Mouse (Mus musculus) heart, adult 2 months (tissue): ENCODE results near the gene Prdx6.

Experiments used
- CTCF ChIP-seq: fragments of 200-600 bp; IDR thresholded peaks from 2 replicates; pipeline ENCODE4 v1.8.1; 2022; ENCODE audit warnings: antibody characterized with exemption, mild to moderate bottlenecking, moderate library complexity
- POLR2A ChIP-seq: fragments of 200-500 bp; IDR thresholded peaks from 2 replicates; pipeline ENCODE4 v1.6.1; 2011; ENCODE audit warnings: mild to moderate bottlenecking, low read depth, low read length, control low read depth; ENCODE audit not compliant: insufficient read depth

DNA sequence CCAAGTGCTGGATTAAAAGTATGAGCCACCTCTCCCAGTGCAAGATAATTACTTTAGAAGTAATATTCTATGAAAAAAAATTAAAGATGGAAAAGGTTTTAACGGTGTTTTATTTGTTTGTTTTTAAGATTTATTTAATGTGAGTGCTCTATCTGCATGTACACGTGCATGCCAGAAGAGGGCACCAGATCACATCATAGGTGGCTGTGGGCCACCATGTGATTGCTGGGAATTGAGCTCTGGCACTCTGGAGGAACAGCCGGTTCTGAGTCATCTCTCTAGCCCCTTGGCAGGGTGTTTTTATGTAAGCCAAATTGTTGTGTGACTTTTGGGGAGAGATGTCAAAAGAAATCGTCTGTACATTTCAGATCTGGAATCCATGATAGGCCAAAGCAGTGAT lies 36.6 kb downstream of the Prdx6 start:
- peak; percentile 79 for TF ChIP-seq CTCF
- TF ChIP-seq POLR2A, result no peak
